Mouse (Mus musculus): ENCODE data around the gene H2-Ob. TPM values are rescaled to one million over a fixed set of nuclear protein-coding genes. Genes with fewer than 3 reads are reported as not detected.

The H2-Ob gene
- polyA plus RNA-seq (2015; fragmentation: Nextera tagmentation; extraction: Ambion mirVana) = 0.16 and 0.21 TPM in 2 replicates

DNA sequence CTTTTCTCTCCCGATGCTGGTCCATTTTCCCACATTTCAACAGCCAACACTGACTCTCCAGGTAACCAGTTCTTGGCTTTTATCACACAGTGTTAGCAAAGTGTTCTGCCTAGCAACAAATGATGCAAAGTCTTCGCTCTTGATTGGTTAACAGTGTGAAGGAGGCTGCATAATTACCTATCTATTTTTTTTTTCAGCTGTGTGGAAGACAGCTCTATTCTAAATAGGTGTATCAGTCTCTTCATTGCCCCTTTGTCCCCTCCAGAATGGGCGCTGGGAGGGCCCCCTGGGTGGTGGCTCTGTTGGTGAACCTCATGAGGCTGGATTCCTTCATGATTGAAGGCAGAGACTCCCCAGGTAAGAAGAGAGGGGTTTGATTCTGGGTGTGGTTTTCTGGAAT lies at the start of gene H2-Ob:
Gene H2-Ob, plus strand, starts transcription at position 198 of the 400 bp plus-strand sequence.

GRCm38 (mm10) chr17:34196941-34197894 lies 41.5 kb upstream of the H2-Ob start, which contains the start of gene Psmb8:
TSS of gene Psmb8 (plus strand) at chr17:34197721.

GRCm38 (mm10) chr17:34203444-34203843 lies 35.3 kb upstream of the H2-Ob start, which contains the start of gene Tap2:
TSS of gene Tap2 (plus strand) at chr17:34203527.

GRCm38 (mm10) chr17:34257594-34258375 lies 19.1 kb downstream of the H2-Ob start, which contains the start of gene H2-Ab1:
TSS of gene H2-Ab1 (plus strand) at chr17:34257689.

GRCm38 (mm10) chr17:34287648-34288047 lies 48.9 kb downstream of the H2-Ob start, which contains the start of gene H2-Aa:
TSS of gene H2-Aa (minus strand) at chr17:34287823.

Other genes starting within 250 kb of the H2-Ob start
- 146 and 274 TPM in 2 replicates for gene H2-K1, start 238.6 kb upstream of the H2-Ob start, polyA plus RNA-seq (2015; fragmentation: Nextera tagmentation; extraction: Ambion mirVana)
- gene Ring1, start 214.2 kb upstream of the H2-Ob start, polyA plus RNA-seq (2015; fragmentation: Nextera tagmentation; extraction: Ambion mirVana) = 22.3 and 29.6 TPM in 2 replicates
- 105 and 163 TPM in 2 replicates for gene H2-Ke6, start 210.8 kb upstream of the H2-Ob start, polyA plus RNA-seq (2015; fragmentation: Nextera tagmentation; extraction: Ambion mirVana)
- gene Slc39a7, start 207.2 kb upstream of the H2-Ob start, polyA plus RNA-seq (2015; fragmentation: Nextera tagmentation; extraction: Ambion mirVana) = 99.2 and 160 TPM in 2 replicates
- gene Rxrb, start 207.1 kb upstream of the H2-Ob start, polyA plus RNA-seq (2015; fragmentation: Nextera tagmentation; extraction: Ambion mirVana) = 33.2 and 38.4 TPM in 2 replicates
- gene Col11a2, start 199.5 kb upstream of the H2-Ob start, polyA plus RNA-seq (2015; fragmentation: Nextera tagmentation; extraction: Ambion mirVana) = 0.25 and 0.80 TPM in 2 replicates
- gene H2-Oa, start 146.6 kb upstream of the H2-Ob start, polyA plus RNA-seq (2015; fragmentation: Nextera tagmentation; extraction: Ambion mirVana) = 0.25 TPM in 1 of 2 replicates, not detected in the other
- gene H2-DMa, start 119.4 kb upstream of the H2-Ob start, polyA plus RNA-seq (2015; fragmentation: Nextera tagmentation; extraction: Ambion mirVana) = 10.2 and 13.7 TPM in 2 replicates
- 69.4 and 71.0 TPM in 2 replicates for gene Brd2, start 116.3 kb upstream of the H2-Ob start, polyA plus RNA-seq (2015; fragmentation: Nextera tagmentation; extraction: Ambion mirVana)
- 0.44 and 0.97 TPM in 2 replicates for gene H2-DMb2, start 95.6 kb upstream of the H2-Ob start, polyA plus RNA-seq (2015; fragmentation: Nextera tagmentation; extraction: Ambion mirVana)
- gene H2-DMb1, start 85.8 kb upstream of the H2-Ob start, polyA plus RNA-seq (2015; fragmentation: Nextera tagmentation; extraction: Ambion mirVana) = 1.9 and 2.3 TPM in 2 replicates
- 8.0 and 13.6 TPM in 2 replicates for gene Tap1, start 51.4 kb upstream of the H2-Ob start, polyA plus RNA-seq (2015; fragmentation: Nextera tagmentation; extraction: Ambion mirVana)
- gene Psmb9, start 51.1 kb upstream of the H2-Ob start, polyA plus RNA-seq (2015; fragmentation: Nextera tagmentation; extraction: Ambion mirVana) = 16.0 and 17.9 TPM in 2 replicates
- 43.3 and 45.2 TPM in 2 replicates for gene Psmb8, start 41.2 kb upstream of the H2-Ob start, polyA plus RNA-seq (2015; fragmentation: Nextera tagmentation; extraction: Ambion mirVana)
- 10.7 and 23.8 TPM in 2 replicates for gene Tap2, start 35.4 kb upstream of the H2-Ob start, polyA plus RNA-seq (2015; fragmentation: Nextera tagmentation; extraction: Ambion mirVana)
- gene H2-Ab1, start 18.8 kb downstream of the H2-Ob start, polyA plus RNA-seq (2015; fragmentation: Nextera tagmentation; extraction: Ambion mirVana) = 8.1 and 12.1 TPM in 2 replicates
- 5.4 and 5.7 TPM in 2 replicates for gene H2-Aa, start 48.9 kb downstream of the H2-Ob start, polyA plus RNA-seq (2015; fragmentation: Nextera tagmentation; extraction: Ambion mirVana)
- 4.8 and 6.7 TPM in 2 replicates for gene H2-Eb1, start 67.0 kb downstream of the H2-Ob start, polyA plus RNA-seq (2015; fragmentation: Nextera tagmentation; extraction: Ambion mirVana)
- not detected in 2 replicates for gene H2-Eb2, start 86.8 kb downstream of the H2-Ob start, polyA plus RNA-seq (2015; fragmentation: Nextera tagmentation; extraction: Ambion mirVana)
- gene Btnl2, start 115.9 kb downstream of the H2-Ob start, polyA plus RNA-seq (2015; fragmentation: Nextera tagmentation; extraction: Ambion mirVana) = 0.12 and 0.22 TPM in 2 replicates
- not detected in 2 replicates for gene Btnl1, start 138.2 kb downstream of the H2-Ob start, polyA plus RNA-seq (2015; fragmentation: Nextera tagmentation; extraction: Ambion mirVana)
- gene BC051142, start 159.9 kb downstream of the H2-Ob start, polyA plus RNA-seq (2015; fragmentation: Nextera tagmentation; extraction: Ambion mirVana) = 1.4 and 2.6 TPM in 2 replicates
- not detected in 2 replicates for gene Btnl4, start 238.4 kb downstream of the H2-Ob start, polyA plus RNA-seq (2015; fragmentation: Nextera tagmentation; extraction: Ambion mirVana)